Mouse (Mus musculus) G1E (cell line): ENCODE measurements around the gene Akap11.

ENCODE experiments used
- CTCF ChIP-seq: IDR thresholded peaks from 2 replicates; pipeline ENCODE4 v1.5.1; 2012; ENCODE audit warnings: low read depth, low read length, inconsistent platforms, mixed read lengths
- GATA1 ChIP-seq: IDR thresholded peaks from 2 replicates; pipeline ENCODE4 v1.6.1; 2012; ENCODE audit warnings: borderline replicate concordance, low read length, inconsistent platforms, mixed read lengths
- GATA2 ChIP-seq: IDR thresholded peaks from 2 replicates; pipeline ENCODE4 v1.6.1; 2012; ENCODE audit warnings: low read depth, low read length, inconsistent platforms, borderline replicate concordance
- POLR2AphosphoS5 ChIP-seq: IDR thresholded peaks from 2 replicates; pipeline ENCODE4 v1.6.1; 2012; ENCODE audit warnings: low read depth, low read length, inconsistent platforms; ENCODE audit not compliant: insufficient replicate concordance
- TAL1 ChIP-seq: conservative IDR thresholded peaks from 2 replicates; pipeline ENCODE4 v1.6.1; 2012; ENCODE audit warnings: low read depth, low read length, inconsistent platforms, mixed read lengths

DNA sequence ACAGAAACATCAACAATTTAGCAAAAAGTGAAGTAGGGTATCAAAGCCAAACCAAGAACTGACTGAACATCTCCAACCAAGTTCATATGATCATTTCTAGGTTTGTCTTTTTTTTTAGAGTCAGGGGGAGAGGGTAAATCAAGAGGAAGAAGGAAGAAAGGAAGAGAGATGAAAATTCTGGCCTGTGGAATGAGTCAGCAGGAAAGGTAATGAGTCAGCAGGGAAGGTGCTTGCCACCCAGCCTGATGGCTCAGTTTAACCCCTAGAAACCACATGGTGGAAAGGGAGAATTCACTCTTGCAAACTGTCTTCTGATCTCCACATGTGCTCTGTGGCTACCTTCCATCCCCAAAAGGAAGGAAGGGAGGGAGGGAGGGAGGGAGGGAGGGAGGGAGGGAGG lies 46.6 kb upstream of the Akap11 start:
- no peak for TF ChIP-seq CTCF
- TF ChIP-seq GATA1: no peak
- TF ChIP-seq TAL1: no peak
- TF ChIP-seq POLR2AphosphoS5: no peak
- no peak for TF ChIP-seq GATA2
